Mouse (Mus musculus) heart, postnatal 36 days (tissue): ENCODE data around the gene Spg11. TPM values are rescaled to one million over a fixed set of nuclear protein-coding genes. Genes with fewer than 3 reads are reported as not detected.
A peak's percentile ranks its signal among the peaks of the same experiment; 100 is the strongest.
"Not testable (repeated sequence)": the region's sequence is repeated elsewhere in the genome, so short reads cannot be mapped to it uniquely, and the experiment has no call there.

Experiments used
- DNase-seq, 2 experiments: peaks; one replicate each; pipeline ENCODE4 v3.0.0; 2021 to 2022
- intact Hi-C: fragments of 180-260 bp; cut with DNase I; formaldehyde crosslinking; loops from one replicate; pipeline ENCODE4 v1.15.1; 2025
- total RNA-seq, 2 experiments: library from RNA; stranded (reverse); gene quantifications; 2 replicates each; pipeline ENCODE4 v1.2.3; 2021

Gene Spg11
- total RNA-seq, 2 experiments from 2014 or later = 10.7 to 11.0 TPM

- DNase-seq = peak; percentile 95
- intact Hi-C loops = loop anchor here (1.0 to 2.0 kb wide), 2 partner anchors 13 to 29 kb away; partner anchors contain the start of genes Spg11 and Trim69
These were observed 29.5 kb upstream of the Spg11 start, which contains the start of gene B2m for GRCm38 (mm10) chr2:122147508-122148241. B2m (plus strand) TSS chr2:122147686.

DNA sequence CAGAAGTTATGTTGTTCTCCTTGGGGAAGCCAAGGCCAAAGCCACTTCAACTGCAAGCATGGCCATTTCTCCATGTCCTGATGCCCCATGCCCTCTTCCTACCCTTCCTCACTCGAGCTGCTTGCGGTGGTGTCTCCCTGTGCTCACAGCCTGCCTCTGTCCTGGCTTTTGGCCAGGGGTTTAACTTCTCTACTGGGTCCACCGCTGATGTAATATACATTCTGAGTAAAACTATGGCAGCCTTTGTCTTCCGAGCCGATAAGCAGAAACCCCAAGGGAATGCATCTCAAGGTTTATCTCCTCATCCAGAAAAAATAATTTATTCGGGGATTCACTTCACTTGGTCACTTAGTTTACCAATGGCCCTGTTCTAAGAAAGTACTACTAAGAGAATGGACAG is 28.5 kb upstream of the Spg11 start:
- peak in 1 of 2 experiments; percentile 26 for DNase-seq
- intact Hi-C loops = loop anchor here (1.0 to 2.0 kb wide), 2 partner anchors 14 to 28 kb away; partner anchors contain the start of genes Spg11 and Trim69

DNA sequence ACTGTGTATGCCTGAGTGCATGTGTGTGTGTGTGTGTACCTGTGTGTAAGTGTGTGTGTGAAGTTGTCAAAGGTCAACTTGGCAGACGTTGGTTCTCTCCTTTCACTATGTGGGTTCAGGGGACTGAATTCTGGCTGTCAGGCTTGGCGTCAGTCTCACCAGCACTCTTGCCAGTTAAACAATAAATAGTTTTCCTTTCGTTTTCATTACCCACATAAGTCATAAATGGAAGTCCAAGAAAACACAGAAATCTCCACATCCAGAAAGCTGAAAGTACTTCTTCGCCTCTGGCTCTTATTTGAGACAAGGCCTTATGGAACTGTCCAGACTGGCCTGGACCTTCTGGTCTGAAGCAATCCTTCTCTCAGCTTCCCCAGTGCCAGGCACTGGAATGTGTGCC is 27.6 kb upstream of the Spg11 start:
- intact Hi-C loops = loop anchor here (2.0 kb wide), 1 partner anchor 15 kb away; the partner anchor contains the start of gene Trim69
- no peak for DNase-seq

GRCm38 (mm10) chr2:122143111-122143510 is 24.9 kb upstream of the Spg11 start:
- DNase-seq = no peak
- intact Hi-C loops = no loop called here

GRCm38 (mm10) chr2:122141332-122141967 is 23.3 kb upstream of the Spg11 start:
- intact Hi-C loops = no loop called here
- no peak for DNase-seq

DNA sequence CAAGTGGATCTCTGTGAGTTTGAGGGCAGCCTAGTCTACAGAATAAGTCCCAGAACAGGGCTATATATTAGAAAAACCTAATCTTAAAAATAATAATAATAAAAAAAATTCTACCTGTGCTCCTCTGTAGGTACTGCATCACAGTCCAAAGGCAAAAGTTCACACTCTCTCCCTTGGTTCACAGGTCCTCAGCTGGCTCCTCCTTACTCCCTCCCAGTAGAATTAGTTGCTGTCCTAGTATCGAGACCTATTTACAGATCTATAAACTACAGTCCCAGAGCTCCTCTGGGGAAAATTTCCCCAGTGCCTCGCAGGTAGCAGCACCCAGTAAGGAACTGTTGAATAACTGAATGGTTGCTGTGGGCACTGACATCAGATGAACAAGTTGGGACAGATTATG is 22.6 kb upstream of the Spg11 start:
- intact Hi-C loops = no loop called here
- DNase-seq = no peak

DNA sequence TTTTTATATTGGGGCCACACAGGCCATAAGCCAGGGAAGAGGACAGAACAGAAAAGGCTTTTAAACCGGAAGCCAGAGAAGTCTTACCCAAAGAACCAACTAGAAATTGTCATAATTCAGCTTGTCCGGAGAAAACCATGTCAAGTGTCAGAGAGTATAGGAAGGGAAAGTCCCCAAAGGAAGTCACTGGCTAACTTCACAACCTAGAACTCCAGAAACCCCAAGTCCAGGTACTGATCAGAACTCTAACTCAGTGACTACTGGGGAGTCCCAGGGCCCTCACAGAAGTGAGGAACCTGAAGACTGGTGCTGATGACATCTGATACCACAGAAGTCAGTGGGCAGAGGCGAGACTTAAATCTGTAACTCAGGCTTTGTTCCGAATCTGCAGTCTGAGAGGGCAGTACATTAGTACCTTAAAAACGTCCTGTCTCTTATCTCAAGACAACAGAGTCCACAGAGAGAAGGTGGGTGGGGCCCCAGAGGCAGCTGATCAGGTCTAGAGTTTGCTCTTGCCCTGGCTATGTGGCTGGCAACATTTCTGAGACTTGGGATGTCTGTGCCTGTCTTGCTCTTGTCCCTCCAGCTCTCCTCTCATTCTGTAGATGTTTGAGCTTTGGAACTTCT is 19.8 kb upstream of the Spg11 start:
- intact Hi-C loops = no loop called here
- no peak for DNase-seq

DNA sequence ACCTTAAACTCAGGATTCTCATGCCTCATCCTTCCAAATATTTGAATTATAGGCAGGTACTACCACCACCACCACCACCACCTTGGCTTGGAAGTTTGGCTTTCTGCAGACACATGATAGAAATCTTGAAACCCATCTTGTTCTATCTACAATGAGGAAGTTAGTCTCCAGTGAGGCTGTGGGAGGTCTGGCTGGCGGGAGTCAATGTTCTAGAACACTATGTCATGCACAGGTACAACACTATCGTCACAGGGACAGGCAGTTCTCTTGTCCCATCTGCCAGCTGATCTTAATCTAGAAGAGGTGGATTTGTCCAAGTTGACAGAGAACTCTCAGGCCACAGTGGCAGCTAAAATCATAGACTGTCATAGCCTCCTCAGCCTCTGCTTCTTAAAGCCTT is 14.4 kb upstream of the Spg11 start:
- DNase-seq = no peak
- intact Hi-C loops = no loop called here

DNA sequence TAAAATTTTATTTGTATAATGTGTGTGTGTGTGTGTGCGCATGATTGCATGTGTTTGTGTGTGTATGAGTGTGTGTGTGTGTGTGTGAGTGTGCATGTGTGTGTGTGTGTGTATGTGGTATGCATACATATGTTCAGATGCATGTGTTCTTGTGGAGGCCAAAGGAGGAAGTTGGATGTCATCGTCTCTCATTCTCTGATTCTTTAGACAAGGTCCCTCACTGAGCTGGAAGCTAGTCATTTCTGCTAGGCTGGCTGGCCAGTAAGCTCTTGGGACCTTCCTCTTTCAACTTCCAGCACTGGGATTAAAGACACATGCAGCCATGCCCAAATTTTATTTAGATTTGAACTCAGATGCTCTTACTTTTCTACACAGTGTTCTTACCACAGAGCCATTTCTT is 13.9 kb upstream of the Spg11 start:
- no peak for DNase-seq
- intact Hi-C loops = no loop called here

- DNase-seq = no peak
- intact Hi-C loops = no loop called here
These were observed 9.4 kb upstream of the Spg11 start for GRCm38 (mm10) chr2:122127635-122128034.

GRCm38 (mm10) chr2:122126765-122127347 is 8.7 kb upstream of the Spg11 start:
- no peak for DNase-seq
- intact Hi-C loops = no loop called here

GRCm38 (mm10) chr2:122125680-122126572 is 7.7 kb upstream of the Spg11 start:
- intact Hi-C loops = no loop called here
- no peak for DNase-seq

GRCm38 (mm10) chr2:122116888-122117287 is 1.3 kb downstream of the Spg11 start:
- intact Hi-C loops = no loop called here
- no peak for DNase-seq

GRCm38 (mm10) chr2:122109714-122110113 is 8.5 kb downstream of the Spg11 start:
- DNase-seq = no peak
- intact Hi-C loops = no loop called here

- DNase-seq = no peak
- intact Hi-C loops = no loop called here
These were observed 10.1 kb downstream of the Spg11 start for GRCm38 (mm10) chr2:122108101-122108500.

GRCm38 (mm10) chr2:122102070-122102469 is 16.1 kb downstream of the Spg11 start:
- intact Hi-C loops = no loop called here
- no peak for DNase-seq

GRCm38 (mm10) chr2:122097686-122098085 is 20.5 kb downstream of the Spg11 start:
- intact Hi-C loops, DNase-seq: not testable (repeated sequence)

GRCm38 (mm10) chr2:122093844-122094243 is 24.3 kb downstream of the Spg11 start:
- intact Hi-C loops = no loop called here
- no peak for DNase-seq

DNA sequence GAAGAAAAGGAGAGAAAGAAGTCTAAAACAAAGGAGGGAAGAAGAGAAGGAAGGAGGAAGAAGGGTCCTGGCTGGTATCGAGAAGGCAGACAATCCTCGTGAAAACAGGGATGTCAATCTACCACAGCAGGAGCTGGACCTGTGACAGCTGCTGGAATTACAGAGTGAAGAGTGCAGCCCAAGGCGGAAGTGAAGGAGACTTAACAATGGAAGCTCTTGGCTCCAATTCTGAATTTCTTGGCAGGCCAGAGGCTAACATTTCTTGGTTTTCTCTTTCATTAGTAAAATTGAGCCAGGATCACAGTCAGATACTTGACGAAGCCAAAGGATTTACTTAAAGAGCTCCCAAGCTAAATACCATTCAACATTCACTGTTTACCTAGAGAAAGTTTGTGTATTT is 31.7 kb downstream of the Spg11 start:
- DNase-seq = peak in 1 of 2 experiments; percentile 18
- intact Hi-C loops = no loop called here
